Mouse (Mus musculus) lung, embryonic 16.5 days (tissue): ENCODE measurements around the gene Cry1. TPM values are rescaled to one million over a fixed set of nuclear protein-coding genes. Genes with fewer than 3 reads are reported as not detected.

Experiments
- ATAC-seq: fragments of 200-750 bp; cut with Nextera tagmentation; 2 replicates; pipeline ENCODE4 v1.8.0; 2017; ENCODE audit warnings: low read depth, mild to moderate bottlenecking, moderate library complexity
- H3K27ac ChIP-seq: fragments of 300-500 bp; sonication (generic); 2 replicates; pipeline ENCODE4 v1.5.1; 2014; ENCODE audit warnings: mild to moderate bottlenecking, control low read depth, low read length
- H3K27me3 ChIP-seq: fragments of 300-500 bp; sonication (generic); 2 replicates; pipeline ENCODE4 v1.6.1; 2014; ENCODE audit warnings: low read depth, low read length, mixed read lengths; ENCODE audit not compliant: control insufficient read depth, insufficient read depth
- H3K36me3 ChIP-seq: fragments of 300-500 bp; sonication (generic); 2 replicates; pipeline ENCODE4 v1.6.1; 2014; ENCODE audit warnings: low read length; ENCODE audit not compliant: control insufficient read depth, insufficient read depth
- H3K4me1 ChIP-seq: fragments of 300-500 bp; sonication (generic); replicated peaks from 2 replicates; pipeline ENCODE4 v1.6.1; 2014; ENCODE audit warnings: low read length, mixed read lengths; ENCODE audit not compliant: control insufficient read depth, insufficient read depth
- H3K4me2 ChIP-seq: fragments of 300-500 bp; sonication (generic); 2 replicates; pipeline ENCODE4 v1.6.1; 2014; ENCODE audit warnings: low read depth, low read length, control low read depth
- H3K4me3 ChIP-seq: fragments of 300-500 bp; sonication (generic); 2 replicates; pipeline ENCODE4 v1.5.1; 2014; ENCODE audit warnings: mild to moderate bottlenecking, low read length, control low read depth
- H3K9ac ChIP-seq: fragments of 300-500 bp; sonication (generic); 2 replicates; pipeline ENCODE4 v1.6.1; 2014; ENCODE audit warnings: low read length, control low read depth
- H3K9me3 ChIP-seq: fragments of 300-500 bp; sonication (generic); 2 replicates; pipeline ENCODE4 v1.6.1; 2016; ENCODE audit warnings: low read length; ENCODE audit not compliant: control insufficient read depth
- WGBS: fragments of 180-500 bp; shearing (Covaris S2); extraction: QIAGEN DNeasy Blood & Tissue Kit; methylation state at CpG from one replicate; pipeline ENCODE4 v1.1.7; 2014; 5-methylcytosine and 5-hydroxymethylcytosine counted together
- polyA plus RNA-seq: library from polyadenylated mRNA; unstranded; fragments of >200 nt; fragmentation: Nextera tagmentation; extraction: Ambion mirVana; gene quantifications from 2 replicates; pipeline ENCODE4 v1.2.1, GENCODE M21; 2015

Cry1 gene
- polyA plus RNA-seq = 26.5 and 28.2 TPM in 2 replicates

- ATAC-seq = peak; percentile 97
- peak within 1 kb of the TSS; percentile 83 for H3K27ac ChIP-seq
- no peaks in the 10 kb centered on the region for H3K36me3 ChIP-seq
- H3K4me3 ChIP-seq = peak within 1 kb of the TSS; percentile 86
- H3K9me3 ChIP-seq = no peaks in the 10 kb centered on the region
- H3K4me2 ChIP-seq = peak within 1 kb of the TSS; percentile 97
- under 1% methylated on average over 75 of the region's 75 CpGs for WGBS
- H3K27me3 ChIP-seq = no peaks in the 10 kb centered on the region
- peak within 1 kb of the TSS; percentile 85 for H3K9ac ChIP-seq
- peaks cover 2% of the 10 kb centered on the region; the same call in 1 of the 2 replicates for H3K4me1 ChIP-seq
Observed at GRCm38 (mm10) chr10:85184964-85185608, at the start of gene Cry1. Gene Cry1 (minus strand): TSS chr10:85185064.

- no peak overlapping the region for H3K4me3 ChIP-seq
- no peak for ATAC-seq
- 85% methylated on average over 6 of the region's 6 CpGs for WGBS
Observed at GRCm38 (mm10) chr10:85221771-85222050, 36.8 kb upstream of the Cry1 start.

GRCm38 (mm10) chr10:85220918-85221770 lies 36.3 kb upstream of the Cry1 start:
- no peak overlapping the region for H3K9ac ChIP-seq
- no peaks in the 10 kb centered on the region for H3K36me3 ChIP-seq
- no peak overlapping the region for H3K27ac ChIP-seq
- WGBS = 26% methylated on average over 22 of the region's 22 CpGs
- no peaks in the 10 kb centered on the region for H3K9me3 ChIP-seq
- H3K4me3 ChIP-seq = no peak overlapping the region
- peak overlapping the region; percentile 9; the same call in 1 of the 2 replicates for H3K4me2 ChIP-seq
- ATAC-seq = 0 out of 2 replicates have a peak, but pooled peaks have one; percentile 51
- H3K27me3 ChIP-seq = peaks cover 2% of the 10 kb centered on the region; the same call in 1 of the 2 replicates
- H3K4me1 ChIP-seq = peaks cover 3% of the 10 kb centered on the region; the same call in 1 of the 2 replicates

More at GRCm38 (mm10) chr10:85221771-85222050, 36.8 kb upstream of the Cry1 start:
- Histone ChIP-seq H3K4me1 (peaks cover 3% of the 10 kb centered on the region; the same call in 1 of the 2 replicates), H3K27me3 (peaks cover 2% of the 10 kb centered on the region; the same call in 1 of the 2 replicates), H3K9me3 (no peaks in the 10 kb centered on the region), H3K4me2 (no peak overlapping the region), H3K27ac (no peak overlapping the region), H3K36me3 (no peaks in the 10 kb centered on the region), H3K9ac (no peak overlapping the region)

GRCm38 (mm10) chr10:85214847-85215246 lies 30.0 kb upstream of the Cry1 start:
- Histone ChIP-seq H3K4me1 (no peaks in the 10 kb centered on the region), H3K4me3 (no peak overlapping the region), H3K4me2 (no peak overlapping the region), H3K9ac (no peak overlapping the region), H3K9me3 (no peaks in the 10 kb centered on the region), H3K27ac (no peak overlapping the region), H3K27me3 (no peaks in the 10 kb centered on the region), H3K36me3 (no peaks in the 10 kb centered on the region)
- no peak for ATAC-seq
- 59% methylated on average over 5 of the region's 5 CpGs for WGBS

- ATAC-seq = no peak
- no peak overlapping the region for H3K4me3 ChIP-seq
- no peaks in the 10 kb centered on the region for H3K27me3 ChIP-seq
- H3K4me2 ChIP-seq = no peak overlapping the region
- H3K36me3 ChIP-seq = no peaks in the 10 kb centered on the region
- H3K9ac ChIP-seq = no peak overlapping the region
- WGBS = 88% methylated on average over 5 of the region's 5 CpGs
- no peak overlapping the region for H3K27ac ChIP-seq
- H3K9me3 ChIP-seq = no peaks in the 10 kb centered on the region
- H3K4me1 ChIP-seq = no peaks in the 10 kb centered on the region
Observed at GRCm38 (mm10) chr10:85211673-85212072, 26.8 kb upstream of the Cry1 start.

- ATAC-seq = no peak
- no peaks in the 10 kb centered on the region for H3K9me3 ChIP-seq
- no peaks in the 10 kb centered on the region for H3K27me3 ChIP-seq
- H3K4me3 ChIP-seq = no peak overlapping the region
- no peak overlapping the region for H3K27ac ChIP-seq
- WGBS = 79% methylated on average over 3 of the region's 3 CpGs
- H3K4me2 ChIP-seq = no peak overlapping the region
- H3K9ac ChIP-seq = no peak overlapping the region
- H3K4me1 ChIP-seq = no peaks in the 10 kb centered on the region
- H3K36me3 ChIP-seq = no peaks in the 10 kb centered on the region
Observed at GRCm38 (mm10) chr10:85210125-85210524, 25.3 kb upstream of the Cry1 start.

- H3K4me3 ChIP-seq = no peak overlapping the region
- no peaks in the 10 kb centered on the region for H3K27me3 ChIP-seq
- H3K9me3 ChIP-seq = no peaks in the 10 kb centered on the region
- H3K9ac ChIP-seq = no peak overlapping the region
- no peaks in the 10 kb centered on the region for H3K36me3 ChIP-seq
- ATAC-seq = no peak
- H3K4me2 ChIP-seq = no peak overlapping the region
- H3K27ac ChIP-seq = no peak overlapping the region
- H3K4me1 ChIP-seq = no peaks in the 10 kb centered on the region
Observed at GRCm38 (mm10) chr10:85209119-85209605, 24.3 kb upstream of the Cry1 start.

GRCm38 (mm10) chr10:85205316-85205715 lies 20.5 kb upstream of the Cry1 start:
- Histone ChIP-seq H3K4me3 (no peak overlapping the region), H3K9me3 (no peaks in the 10 kb centered on the region), H3K36me3 (no peaks in the 10 kb centered on the region), H3K27ac (no peak overlapping the region), H3K4me1 (no peaks in the 10 kb centered on the region), H3K27me3 (no peaks in the 10 kb centered on the region), H3K9ac (no peak overlapping the region), H3K4me2 (no peak overlapping the region)
- no peak for ATAC-seq
- 29% methylated on average over 2 of the region's 2 CpGs for WGBS

- no peak overlapping the region for H3K9ac ChIP-seq
- WGBS = 37% methylated on average over 7 of the region's 7 CpGs
- no peaks in the 10 kb centered on the region for H3K4me1 ChIP-seq
- H3K36me3 ChIP-seq = no peaks in the 10 kb centered on the region
- no peak overlapping the region for H3K4me2 ChIP-seq
- no peaks in the 10 kb centered on the region for H3K9me3 ChIP-seq
- H3K4me3 ChIP-seq = no peak overlapping the region
- ATAC-seq = no peak
- no peaks in the 10 kb centered on the region for H3K27me3 ChIP-seq
- no peak overlapping the region for H3K27ac ChIP-seq
Observed at GRCm38 (mm10) chr10:85204255-85204855, 19.5 kb upstream of the Cry1 start.
